Mouse (Mus musculus): ENCODE measurements around the gene Cbr2. TPM values are rescaled to one million over a fixed set of nuclear protein-coding genes. Genes with fewer than 3 reads are reported as not detected.

Cbr2 gene
- total RNA-seq, 2 experiments from 2014 or later: 3.0 to 3.9 TPM

- DNase-seq: no peak
Observed at GRCm38 (mm10) chr11:120710672-120711071, 21.2 kb downstream of the Cbr2 start.

DNA sequence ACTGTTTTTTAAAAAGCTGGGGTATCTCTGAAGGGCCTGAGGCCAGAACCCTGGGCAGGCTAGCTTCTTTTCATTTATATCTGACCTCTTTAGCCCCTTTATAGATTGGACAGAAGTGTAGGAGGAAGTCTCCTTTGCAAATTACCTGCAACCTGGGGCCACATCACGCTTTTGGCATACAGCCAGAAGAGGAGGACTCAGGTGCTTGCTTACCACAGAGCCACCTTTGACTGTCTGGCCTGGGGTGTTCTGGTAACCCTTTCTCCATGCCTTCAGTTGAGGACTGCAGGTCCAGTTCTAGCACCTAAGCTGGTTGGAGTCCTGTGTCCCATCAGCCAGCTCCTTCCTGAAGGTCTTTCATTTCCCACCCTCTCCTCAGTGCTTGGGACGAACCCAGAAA lies 22.4 kb downstream of the Cbr2 start:
- DNase-seq: no peak

- no peak for DNase-seq
Observed at GRCm38 (mm10) chr11:120707969-120708368, 23.9 kb downstream of the Cbr2 start.

DNA sequence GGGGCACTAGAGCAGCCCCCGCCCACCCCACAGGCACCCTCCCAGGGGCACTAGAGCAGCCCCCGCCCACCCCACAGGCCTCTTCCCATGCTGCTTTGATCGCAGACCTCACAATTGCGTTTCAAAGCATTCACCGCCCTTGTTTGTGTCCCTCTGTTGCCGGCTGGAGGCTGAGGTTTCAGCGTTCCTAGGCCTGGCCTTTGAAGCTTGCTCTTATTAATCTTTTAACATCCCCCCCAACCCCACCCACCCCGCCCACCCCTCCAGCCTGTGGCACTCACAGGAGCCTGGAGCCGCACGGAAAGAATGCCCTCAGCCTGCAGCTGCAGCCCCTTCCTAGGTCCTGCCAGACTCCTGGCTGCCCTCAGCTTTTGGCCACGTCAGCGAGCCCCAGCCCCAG lies 24.7 kb downstream of the Cbr2 start:
- no peak for DNase-seq

DNA sequence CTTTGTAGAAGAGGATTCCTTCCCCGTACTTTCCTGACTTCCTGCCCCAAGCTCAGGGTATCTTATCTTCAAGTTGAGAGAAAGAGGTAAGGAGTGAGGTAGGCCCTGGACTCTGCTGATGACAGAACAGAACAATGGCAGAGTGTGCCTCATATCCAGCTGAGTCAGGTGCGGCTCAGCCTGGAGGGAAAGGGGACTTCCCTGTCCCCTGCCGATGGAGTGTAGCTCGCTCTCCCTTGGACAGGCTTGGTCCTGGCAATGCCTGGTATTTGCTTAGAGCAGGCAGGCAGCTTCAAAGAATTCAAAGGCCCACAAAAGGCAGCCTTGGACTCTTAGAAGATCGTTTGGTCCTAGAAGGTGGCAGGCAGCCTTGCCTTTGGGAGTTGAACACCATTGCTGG lies 25.8 kb downstream of the Cbr2 start:
- DNase-seq: no peak

DNA sequence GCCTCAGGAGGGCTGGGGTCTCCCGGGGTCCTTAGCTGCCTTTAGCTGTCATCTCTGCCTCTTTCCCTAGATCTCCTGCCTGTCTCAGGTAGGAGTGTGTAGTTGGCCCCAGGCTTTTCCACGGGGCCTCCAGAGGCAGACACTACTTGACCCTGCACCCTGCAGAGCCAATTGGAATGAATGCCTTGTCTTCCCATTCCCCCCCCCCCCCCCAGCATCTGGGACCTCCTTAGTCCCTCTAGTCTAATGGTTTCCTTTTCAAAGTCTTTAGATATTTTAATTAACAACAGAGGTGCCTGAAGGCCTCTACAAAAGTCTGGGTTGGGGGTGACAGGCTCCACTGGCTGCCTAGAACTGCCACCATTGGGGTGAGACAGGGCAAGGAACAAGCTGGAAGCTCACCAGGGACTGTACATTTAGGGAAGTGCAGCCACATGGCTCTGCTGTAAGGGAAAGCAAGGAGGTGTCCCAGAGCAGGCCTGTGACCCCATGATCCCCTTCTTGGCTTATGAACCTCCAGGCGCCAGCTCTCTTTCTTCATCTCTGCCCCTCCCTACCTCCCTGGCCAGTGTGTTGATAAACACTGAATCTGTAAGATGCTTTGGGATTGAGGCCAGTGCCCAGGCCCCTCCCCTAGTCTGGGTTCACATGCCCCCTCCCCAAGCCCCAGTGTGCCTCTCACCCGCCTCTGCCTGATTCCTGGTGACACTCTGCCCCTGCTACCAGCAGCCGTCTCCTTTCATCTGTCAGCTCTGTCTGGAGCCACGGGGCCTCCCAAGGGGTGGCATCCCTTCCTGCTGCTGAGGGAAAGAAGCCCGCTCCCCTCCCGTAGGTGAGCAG lies 27.2 kb downstream of the Cbr2 start:
- no peak for DNase-seq

- DNase-seq: peak; percentile 59
Observed at GRCm38 (mm10) chr11:120703696-120704454, 28.0 kb downstream of the Cbr2 start.

DNA sequence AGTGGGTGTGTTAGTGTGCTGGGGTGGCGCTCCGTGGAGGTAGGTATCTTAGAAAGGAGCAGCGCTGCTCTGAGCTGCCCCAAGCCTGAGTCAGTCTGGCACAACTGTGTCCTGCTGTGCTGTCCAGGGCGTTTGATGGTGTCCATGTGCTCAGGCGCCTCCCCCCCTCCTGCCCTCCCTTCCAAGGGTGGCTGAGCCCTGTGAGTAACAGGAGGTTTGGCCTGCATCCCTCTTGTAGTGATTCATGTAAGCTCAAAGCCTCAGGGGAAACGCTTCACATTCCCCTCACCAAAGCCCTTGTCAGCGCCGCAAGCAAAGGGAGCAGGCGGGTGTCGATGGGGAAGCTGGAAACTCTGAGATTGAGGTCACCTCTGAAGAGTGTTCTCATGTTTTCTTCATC lies 34.2 kb downstream of the Cbr2 start:
- DNase-seq: peak; percentile 71

DNA sequence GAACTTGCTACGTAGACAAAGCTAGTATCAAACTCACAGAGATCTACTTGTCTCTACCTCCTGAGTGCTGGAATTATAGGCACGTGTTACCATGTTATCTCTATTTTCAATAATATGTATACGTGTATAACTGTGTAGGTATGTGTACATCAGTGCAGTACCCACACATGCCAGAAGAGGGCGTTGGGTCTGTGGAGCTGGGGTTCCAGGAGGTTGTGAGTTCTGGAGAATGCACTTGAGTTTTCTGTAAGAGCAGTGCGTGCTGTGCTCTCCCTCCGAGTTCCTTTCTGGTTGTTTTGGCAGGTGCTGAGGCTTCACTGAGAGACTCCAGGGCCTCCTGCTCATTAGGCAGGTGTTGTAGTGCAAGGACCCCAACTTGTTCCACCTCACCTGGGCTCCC lies 35.3 kb downstream of the Cbr2 start:
- DNase-seq: no peak

GRCm38 (mm10) chr11:120695641-120696040 lies 36.3 kb downstream of the Cbr2 start:
- no peak for DNase-seq

DNA sequence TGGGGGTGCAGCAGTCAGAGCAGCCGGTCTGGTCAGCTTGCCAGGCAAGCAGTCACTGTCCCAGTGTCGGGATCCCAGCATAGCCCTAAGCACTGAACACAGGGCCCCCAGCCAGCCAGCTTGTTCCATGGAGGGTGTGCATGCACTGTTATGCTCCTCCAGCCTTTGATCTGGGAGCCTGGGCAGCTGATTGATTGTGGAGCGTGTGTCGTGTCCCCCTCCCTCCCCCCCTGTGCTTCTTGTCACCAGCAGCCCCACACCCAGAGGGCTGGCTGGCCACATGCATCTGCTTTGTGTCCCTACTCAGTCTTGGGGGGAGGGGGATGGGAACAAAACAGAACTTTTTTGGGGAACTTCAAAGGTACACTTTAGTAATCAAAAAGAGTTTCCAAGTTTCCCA lies 36.7 kb downstream of the Cbr2 start:
- DNase-seq: peak; percentile 30

DNA sequence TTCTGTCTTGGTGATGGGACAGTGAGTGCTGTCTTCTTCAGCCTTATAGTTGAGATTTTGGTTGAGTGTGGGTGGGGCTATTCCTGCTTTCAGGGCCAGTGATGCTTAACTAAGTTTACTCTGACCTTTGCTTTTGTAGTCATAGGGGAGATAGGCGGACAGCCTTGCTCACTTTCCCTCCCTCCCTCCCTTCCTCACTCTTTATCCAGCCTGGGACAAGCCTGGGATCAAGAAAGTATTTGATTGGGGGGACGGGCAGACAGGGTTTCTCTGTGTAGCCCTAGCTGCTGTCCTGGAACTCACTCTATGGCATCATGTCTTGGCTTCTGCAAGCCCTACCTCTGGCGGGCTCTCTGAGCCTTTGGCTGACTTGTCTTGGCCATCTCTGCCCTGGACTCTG lies 38.5 kb downstream of the Cbr2 start:
- no peak for DNase-seq

DNA sequence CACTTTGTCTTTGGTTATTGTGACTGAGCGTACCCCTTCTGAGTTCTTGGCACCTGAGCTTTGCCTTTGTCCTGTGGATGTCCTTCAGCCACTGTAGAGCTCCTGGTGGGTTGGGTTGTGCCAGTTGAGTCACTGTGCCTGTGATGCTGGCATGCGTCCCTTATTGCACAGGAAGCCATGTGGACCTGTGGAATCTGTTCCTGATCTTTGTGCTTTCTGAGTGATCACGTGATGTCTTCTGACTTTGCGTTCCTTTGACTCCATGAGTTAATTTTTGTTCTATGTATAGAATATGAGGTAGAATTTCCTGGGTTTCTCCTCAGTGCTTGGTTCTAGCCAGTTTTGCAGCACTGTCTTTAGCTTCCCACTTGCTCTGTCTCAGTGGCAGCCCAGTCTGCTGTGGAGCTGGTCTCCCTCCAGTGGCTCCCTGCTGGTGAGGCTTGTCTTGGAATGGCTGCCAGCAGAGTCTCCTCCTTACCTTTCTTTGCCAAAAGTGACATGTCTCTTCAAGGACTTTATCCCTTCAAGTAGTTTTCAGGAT lies 39.4 kb downstream of the Cbr2 start:
- DNase-seq: peak; percentile 50

GRCm38 (mm10) chr11:120689365-120689764 lies 42.5 kb downstream of the Cbr2 start:
- no peak for DNase-seq

GRCm38 (mm10) chr11:120686650-120687272 lies 45.2 kb downstream of the Cbr2 start:
- no peak for DNase-seq

DNA sequence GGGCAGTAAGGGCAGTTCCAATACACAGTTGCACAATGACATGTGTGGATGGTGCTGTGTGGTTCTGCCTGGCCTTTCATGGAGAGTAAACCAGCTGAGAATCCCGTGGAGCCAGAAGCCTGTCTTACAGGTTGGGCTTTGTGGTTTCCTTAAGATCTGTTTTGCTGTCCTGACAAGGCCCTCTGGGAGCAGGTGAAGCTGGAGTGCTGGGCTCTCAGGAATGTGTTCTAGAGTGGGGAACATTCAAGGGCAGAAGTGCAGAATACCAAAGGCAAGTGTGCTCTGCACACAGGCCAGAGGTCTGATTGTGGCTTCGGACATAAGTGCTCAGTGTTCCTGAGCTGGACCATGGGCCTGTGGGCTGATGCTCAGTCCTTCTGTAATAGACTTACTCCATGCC lies 47.3 kb downstream of the Cbr2 start:
- DNase-seq: no peak

- no peak for DNase-seq
Observed at GRCm38 (mm10) chr11:120684086-120684485, 47.8 kb downstream of the Cbr2 start.

- DNase-seq: no peak
Observed at GRCm38 (mm10) chr11:120683536-120683935, 48.4 kb downstream of the Cbr2 start.

GRCm38 (mm10) chr11:120682683-120683082 lies 49.2 kb downstream of the Cbr2 start:
- DNase-seq: no peak

DNA sequence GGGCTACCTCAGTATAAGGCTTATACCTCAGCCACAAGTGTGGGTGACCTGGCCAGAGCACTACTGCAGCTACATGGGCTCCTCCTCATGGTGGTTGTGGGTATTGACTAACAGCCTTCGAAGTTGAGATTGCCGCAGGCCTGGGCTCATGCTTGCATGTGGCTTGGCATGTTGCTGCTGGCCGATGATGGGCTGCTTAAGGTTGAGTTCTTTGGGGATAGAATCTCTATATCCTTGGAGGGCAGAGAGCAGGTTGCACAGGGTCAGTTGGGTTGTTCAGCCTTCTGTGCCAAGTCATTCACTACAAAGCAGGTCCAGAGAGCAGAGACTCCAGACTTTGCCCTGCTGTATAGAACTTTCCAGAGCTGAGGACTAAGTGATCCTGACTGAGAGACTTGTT lies 52.0 kb downstream of the Cbr2 start:
- DNase-seq: peak; percentile 44
